Mouse (Mus musculus) ES-Bruce4 (cell line): Measurements from ENCODE around the gene Caln1. TPM values are rescaled to one million over a fixed set of nuclear protein-coding genes. Genes with fewer than 3 reads are reported as not detected.

Experiments
- H3K27ac ChIP-seq: 2 replicates; pipeline ENCODE4 v1.5.1; 2012; ENCODE audit warnings: low read length, inconsistent platforms; ENCODE audit not compliant: insufficient read depth
- H3K27me3 ChIP-seq: 2 replicates; pipeline ENCODE4 v1.6.1; 2012; ENCODE audit warnings: mild to moderate bottlenecking, low read length, inconsistent platforms; ENCODE audit not compliant: control insufficient read depth, poor library complexity, insufficient read depth, severe bottlenecking
- H3K36me3 ChIP-seq: 2 replicates; pipeline ENCODE4 v1.6.1; 2012; ENCODE audit warnings: inconsistent platforms, mild to moderate bottlenecking, low read length, moderate library complexity; ENCODE audit not compliant: control insufficient read depth, poor library complexity, insufficient read depth, severe bottlenecking
- H3K4me1 ChIP-seq: one replicate; pipeline ENCODE4 v1.8.1; 2011; ENCODE audit warnings: low read length; ENCODE audit not compliant: control insufficient read depth, insufficient read depth
- H3K4me3 ChIP-seq: 2 replicates; pipeline ENCODE4 v1.5.1; 2011; ENCODE audit warnings: low read depth, mild to moderate bottlenecking, low read length
- H3K9ac ChIP-seq: 2 replicates; pipeline ENCODE4 v1.6.1; 2012; ENCODE audit warnings: low read depth, mild to moderate bottlenecking, inconsistent platforms; ENCODE audit not compliant: poor library complexity, severe bottlenecking
- H3K9me3 ChIP-seq: replicated peaks from 2 replicates; pipeline ENCODE4 v1.6.1; 2012; ENCODE audit warnings: mild to moderate bottlenecking, low read length, inconsistent platforms; ENCODE audit not compliant: control insufficient read depth, poor library complexity, insufficient read depth, severe bottlenecking
- CTCF ChIP-seq: IDR thresholded peaks from one replicate; pipeline ENCODE4 v1.8.1; 2011; ENCODE audit warnings: low read depth, low read length
- EP300 ChIP-seq: IDR thresholded peaks from 2 replicates; pipeline ENCODE4 v1.6.1; 2011; ENCODE audit warnings: low read depth, low read length; ENCODE audit not compliant: insufficient read depth
- POLR2A ChIP-seq: IDR thresholded peaks from one replicate; pipeline ENCODE4 v1.8.1; 2011; ENCODE audit warnings: low read length; ENCODE audit not compliant: insufficient read depth
- polyA plus RNA-seq: library from polyadenylated mRNA; stranded (reverse); fragments of >200 nt; gene quantifications from 2 replicates; pipeline ENCODE4 v1.2.4, GENCODE M21; 2011; ENCODE audit warnings: low read depth; ENCODE audit not compliant: missing spikeins, insufficient read depth, insufficient read length

Gene Caln1
- polyA plus RNA-seq, 1 experiment: 0.28 TPM

DNA sequence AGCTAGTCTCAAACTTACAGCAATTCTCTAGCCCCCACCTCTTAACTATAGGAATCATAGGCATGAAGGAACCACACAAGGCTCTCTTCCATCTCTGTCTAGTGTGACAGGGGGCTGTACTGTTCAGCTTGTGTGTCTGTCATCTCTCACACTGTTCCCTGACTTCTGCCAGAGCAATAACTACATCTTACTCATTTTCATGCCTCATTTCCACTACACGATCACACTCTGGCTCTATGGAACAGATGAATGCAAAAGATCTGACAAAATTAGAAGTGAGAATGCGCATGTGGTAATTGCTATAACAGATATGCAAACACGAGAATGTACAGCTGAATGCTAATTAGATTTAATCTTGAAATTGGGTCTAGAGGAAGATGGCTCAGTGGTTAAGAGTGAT, 196.7 kb downstream of the Caln1 start:
- peaks cover 12% of the 10 kb centered on the region; the same call in 1 of the 2 replicates for H3K9me3 ChIP-seq
- H3K4me1 ChIP-seq: no peaks in the 10 kb centered on the region
- H3K9ac ChIP-seq: no peak overlapping the region
- no peaks in the 10 kb centered on the region for H3K36me3 ChIP-seq
- H3K27ac ChIP-seq: no peak overlapping the region
- no peak overlapping the region for H3K4me3 ChIP-seq
- H3K27me3 ChIP-seq: no peaks in the 10 kb centered on the region
- TF ChIP-seq CTCF: no peak
- TF ChIP-seq EP300: no peak

GRCm38 (mm10) chr5:130577581-130577980, 208.3 kb downstream of the Caln1 start:
- H3K36me3 ChIP-seq: no peaks in the 10 kb centered on the region
- H3K4me3 ChIP-seq: no peak overlapping the region
- no peak overlapping the region for H3K27ac ChIP-seq
- no peak overlapping the region for H3K9ac ChIP-seq
- no peaks in the 10 kb centered on the region for H3K4me1 ChIP-seq
- no peaks in the 10 kb centered on the region for H3K27me3 ChIP-seq
- H3K9me3 ChIP-seq: no peaks in the 10 kb centered on the region
- no peak for TF ChIP-seq POLR2A
- no peak for TF ChIP-seq EP300
- no peak for TF ChIP-seq CTCF

- Histone ChIP-seq H3K27ac (no peak overlapping the region), H3K27me3 (no peaks in the 10 kb centered on the region), H3K4me1 (no peaks in the 10 kb centered on the region), H3K4me3 (no peak overlapping the region), H3K36me3 (no peaks in the 10 kb centered on the region), H3K9me3 (peaks cover 3% of the 10 kb centered on the region; the same call in 1 of the 2 replicates), H3K9ac (no peak overlapping the region)
- TF ChIP-seq CTCF (no peak), POLR2A (no peak), EP300 (no peak)
Measured at GRCm38 (mm10) chr5:130584042-130584441, 214.8 kb downstream of the Caln1 start.

GRCm38 (mm10) chr5:130586257-130586656, 217.0 kb downstream of the Caln1 start:
- no peak overlapping the region for H3K27ac ChIP-seq
- TF ChIP-seq POLR2A (no peak), EP300 (no peak), CTCF (no peak)
- no peak overlapping the region for H3K9ac ChIP-seq
- no peaks in the 10 kb centered on the region for H3K36me3 ChIP-seq
- H3K4me1 ChIP-seq: no peaks in the 10 kb centered on the region
- no peak overlapping the region for H3K4me3 ChIP-seq
- peaks cover 3% of the 10 kb centered on the region; the same call in 1 of the 2 replicates for H3K9me3 ChIP-seq
- H3K27me3 ChIP-seq: no peaks in the 10 kb centered on the region

DNA sequence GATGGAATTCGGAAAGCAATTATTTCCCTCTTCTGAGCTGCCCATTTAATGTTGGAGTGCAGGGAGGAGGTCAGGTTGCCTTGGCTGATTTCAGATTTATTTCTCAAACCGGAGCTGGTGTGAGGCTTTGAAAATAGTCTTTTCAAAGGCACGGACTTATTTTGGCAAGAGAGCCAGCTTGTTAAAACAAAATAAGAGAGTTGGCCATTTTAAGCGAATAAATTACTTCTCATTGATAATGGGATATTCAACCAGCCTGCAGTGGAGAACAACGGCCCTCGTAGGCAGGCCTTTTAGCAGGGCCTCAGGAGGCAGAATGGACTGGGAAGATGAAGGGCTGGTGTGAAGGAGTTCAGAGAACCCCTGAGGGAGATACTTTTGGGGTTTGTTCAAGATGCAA, 227.3 kb downstream of the Caln1 start:
- no peak overlapping the region for H3K9ac ChIP-seq
- no peak overlapping the region for H3K4me3 ChIP-seq
- no peaks in the 10 kb centered on the region for H3K27me3 ChIP-seq
- no peaks in the 10 kb centered on the region for H3K36me3 ChIP-seq
- H3K27ac ChIP-seq: no peak overlapping the region
- no peaks in the 10 kb centered on the region for H3K4me1 ChIP-seq
- TF ChIP-seq POLR2A (no peak), CTCF (no peak), EP300 (no peak)
- no peaks in the 10 kb centered on the region for H3K9me3 ChIP-seq

- TF ChIP-seq CTCF (no peak), EP300 (no peak), POLR2A (no peak)
- H3K9me3 ChIP-seq: no peaks in the 10 kb centered on the region
- H3K4me3 ChIP-seq: no peak overlapping the region
- H3K27me3 ChIP-seq: no peaks in the 10 kb centered on the region
- H3K4me1 ChIP-seq: no peaks in the 10 kb centered on the region
- H3K27ac ChIP-seq: no peak overlapping the region
- H3K9ac ChIP-seq: no peak overlapping the region
- H3K36me3 ChIP-seq: no peaks in the 10 kb centered on the region
Measured at GRCm38 (mm10) chr5:130613657-130614056, 244.4 kb downstream of the Caln1 start.
